Mouse (Mus musculus) left cerebral cortex, postnatal 4 days (tissue): ENCODE data around the gene Ift27. TPM values are rescaled to one million over a fixed set of nuclear protein-coding genes. Genes with fewer than 3 reads are reported as not detected.

Source experiments
- DNase-seq: peaks from one replicate; pipeline ENCODE4 v3.0.0-alpha.2; 2022
- intact Hi-C: fragments of 180-260 bp; cut with DNase I; formaldehyde crosslinking; loops from one replicate; pipeline ENCODE4 v1.15.1; 2025
- total RNA-seq, 2 experiments: library from RNA; stranded (reverse); gene quantifications; 2 replicates each; pipeline ENCODE4 v1.2.3; 2021

Ift27 gene
- total RNA-seq, 2 experiments from 2014 or later: 39.9 to 41.0 TPM

- no peak for DNase-seq
- intact Hi-C loops: loop anchor here (2.0 kb wide), 1 partner anchor 55 kb away; no protein-coding TSS in a partner anchor
Observed at GRCm38 (mm10) chr15:78117731-78118130, 56.2 kb downstream of the Ift27 start.

DNA sequence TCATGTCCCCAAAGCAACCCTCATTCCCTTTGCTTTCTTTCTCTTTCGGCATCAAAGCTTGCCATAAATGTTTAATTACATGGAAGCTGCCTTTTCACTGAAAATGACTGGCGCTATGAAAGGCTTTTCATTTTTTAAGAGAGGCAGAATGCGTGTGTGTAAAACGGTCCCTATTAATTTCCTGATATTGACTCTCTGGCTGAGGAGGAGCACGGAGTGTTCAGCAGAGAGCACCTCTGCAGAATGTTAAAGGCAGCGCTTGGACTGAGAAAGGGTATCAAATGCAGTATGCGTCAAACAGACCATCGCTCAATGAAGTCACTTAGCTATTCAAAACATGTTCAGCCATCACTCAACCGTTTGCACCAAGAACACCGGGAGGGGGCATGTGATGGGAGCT lies 57.0 kb downstream of the Ift27 start:
- no peak for DNase-seq

DNA sequence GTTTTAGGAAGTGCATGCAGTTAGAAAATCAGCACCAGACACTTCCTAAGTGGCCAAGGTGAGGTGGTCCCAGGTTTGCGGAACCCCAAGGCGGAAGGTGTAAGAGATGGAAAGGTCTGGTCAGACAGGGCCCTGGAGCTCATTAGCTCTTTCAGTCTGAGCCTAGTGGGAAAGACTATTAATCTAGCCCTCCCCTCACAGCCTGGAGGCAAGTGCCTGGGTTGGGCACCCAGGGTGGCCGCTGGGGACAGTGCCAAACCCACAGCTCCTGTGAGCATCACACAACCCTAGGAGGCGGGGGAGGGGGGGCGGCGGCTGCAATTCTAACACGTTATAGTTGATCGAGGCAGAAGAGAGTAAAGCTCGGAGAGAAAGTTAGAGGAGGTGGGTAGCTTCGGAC lies 57.7 kb downstream of the Ift27 start:
- DNase-seq: peak; percentile 77
- intact Hi-C loops: no loop called here

More for the DNA sequence above, 57.0 kb downstream of the Ift27 start:
- intact Hi-C loops: no loop called here

Other genes with a start within 250 kb of the Ift27 start
- gene Txn2, start 245.1 kb downstream of the Ift27 start, total RNA-seq: 10 to 100 TPM; 91.0 to 92.4 TPM
- gene Foxred2, start 217.4 kb downstream of the Ift27 start, total RNA-seq: 10 to 100 TPM; 19.1 to 20.3 TPM
- 100 to 1,000 TPM; 130 to 141 TPM for gene Eif3d, start 203.3 kb downstream of the Ift27 start, total RNA-seq
- gene Cacng2, start 54.1 kb downstream of the Ift27 start, total RNA-seq: 10 to 100 TPM; 36.0 to 36.7 TPM
- gene Pvalb, start 32.3 kb upstream of the Ift27 start, total RNA-seq: under 1 TPM; 0.40 to 0.89 TPM
- 1 to 10 TPM in 1 of 2 experiments, under 1 TPM in 1; 0.81 to 1.5 TPM for gene Ncf4, start 70.7 kb upstream of the Ift27 start, total RNA-seq
- under 1 TPM; 0.46 TPM for gene Csf2rb2, start 131.6 kb upstream of the Ift27 start, total RNA-seq
- gene Csf2rb, start 151.6 kb upstream of the Ift27 start, total RNA-seq: 1 to 10 TPM; 1.3 to 2.4 TPM
- gene Tex33, start 221.8 kb upstream of the Ift27 start, total RNA-seq: not detected
- gene Tst, start 231.8 kb upstream of the Ift27 start, total RNA-seq: 10 to 100 TPM; 29.2 to 30.4 TPM
- 10 to 100 TPM; 57.2 to 58.7 TPM for gene Mpst, start 232.3 kb upstream of the Ift27 start, total RNA-seq